Mouse (Mus musculus): ENCODE results near the gene Plscr4.

Gene Plscr4

GRCm38 (mm10) chr9:92457261-92458058 is at the start of gene Plscr4:
Gene Plscr4 (plus strand): TSS chr9:92457373.
- DNase-seq: peak; percentile 63

GRCm38 (mm10) chr9:92410225-92410624 is 46.9 kb upstream of the Plscr4 start:
- no peak for DNase-seq

- DNase-seq: no peak
These were observed 45.1 kb upstream of the Plscr4 start for GRCm38 (mm10) chr9:92412045-92412444.

- DNase-seq: no peak
These were observed 43.5 kb upstream of the Plscr4 start for GRCm38 (mm10) chr9:92413684-92414083.

- DNase-seq: no peak
These were observed 19.4 kb upstream of the Plscr4 start for GRCm38 (mm10) chr9:92437781-92438180.

GRCm38 (mm10) chr9:92441468-92441867 is 15.7 kb upstream of the Plscr4 start:
- no peak for DNase-seq

- no peak for DNase-seq
These were observed 12.6 kb upstream of the Plscr4 start for GRCm38 (mm10) chr9:92444536-92444935.

GRCm38 (mm10) chr9:92456605-92457004 is 568 bp upstream of the Plscr4 start:
- DNase-seq: no peak

GRCm38 (mm10) chr9:92458059-92458402 is 858 bp downstream of the Plscr4 start:
- no peak for DNase-seq

GRCm38 (mm10) chr9:92458418-92458817 is 1.2 kb downstream of the Plscr4 start:
- DNase-seq: no peak

GRCm38 (mm10) chr9:92467724-92468123 is 10.6 kb downstream of the Plscr4 start:
- no peak for DNase-seq

GRCm38 (mm10) chr9:92472256-92472855 is 15.2 kb downstream of the Plscr4 start:
- DNase-seq: no peak

GRCm38 (mm10) chr9:92473178-92473577 is 16.0 kb downstream of the Plscr4 start:
- DNase-seq: no peak

- no peak for DNase-seq
These were observed 17.1 kb downstream of the Plscr4 start for GRCm38 (mm10) chr9:92474244-92474643.

GRCm38 (mm10) chr9:92481663-92482062 is 24.5 kb downstream of the Plscr4 start:
- no peak for DNase-seq

- DNase-seq: no peak
These were observed 25.4 kb downstream of the Plscr4 start for GRCm38 (mm10) chr9:92482551-92482950.

- DNase-seq: no peak
These were observed 27.6 kb downstream of the Plscr4 start for GRCm38 (mm10) chr9:92484710-92485267.

GRCm38 (mm10) chr9:92489857-92490256 is 32.7 kb downstream of the Plscr4 start:
- DNase-seq: no peak

GRCm38 (mm10) chr9:92490319-92490718 is 33.1 kb downstream of the Plscr4 start:
- DNase-seq: no peak

GRCm38 (mm10) chr9:92491274-92491673 is 34.1 kb downstream of the Plscr4 start:
- DNase-seq: no peak

- peak; percentile 85 for DNase-seq
These were observed 42.7 kb downstream of the Plscr4 start for GRCm38 (mm10) chr9:92499710-92500410.

- DNase-seq: no peak
These were observed 47.1 kb downstream of the Plscr4 start for GRCm38 (mm10) chr9:92504256-92504655.

GRCm38 (mm10) chr9:92504889-92505288 is 47.7 kb downstream of the Plscr4 start:
- no peak for DNase-seq

GRCm38 (mm10) chr9:92511696-92512095 is 54.5 kb downstream of the Plscr4 start:
- DNase-seq: no peak

Measured in thymus, postnatal 14 days (tissue).